Mouse (Mus musculus) liver, embryonic 12.5 days (tissue): ENCODE results near the gene Glis3. TPM values are rescaled to one million over a fixed set of nuclear protein-coding genes. Genes with fewer than 3 reads are reported as not detected.

ENCODE experiments used
- ATAC-seq: fragments of 200-750 bp; cut with Nextera tagmentation; 2 replicates; pipeline ENCODE4 v1.8.0; 2017; ENCODE audit warnings: moderate number of reproducible peaks, mild to moderate bottlenecking, moderate library complexity
- H3K27ac ChIP-seq: fragments of 300-500 bp; sonication (generic); 2 replicates; pipeline ENCODE4 v1.5.1; 2016; ENCODE audit warnings: mild to moderate bottlenecking
- H3K27me3 ChIP-seq: fragments of 300-500 bp; sonication (generic); replicated peaks from 2 replicates; pipeline ENCODE4 v1.6.1; 2016; ENCODE audit warnings: mild to moderate bottlenecking, moderate library complexity
- H3K36me3 ChIP-seq: fragments of 300-500 bp; sonication (generic); 2 replicates; pipeline ENCODE4 v1.6.1; 2016; ENCODE audit warnings: mild to moderate bottlenecking, moderate library complexity
- H3K4me1 ChIP-seq: fragments of 300-500 bp; sonication (generic); 2 replicates; pipeline ENCODE4 v1.6.1; 2016
- H3K4me2 ChIP-seq: fragments of 300-500 bp; sonication (generic); 2 replicates; pipeline ENCODE4 v1.6.1; 2016; ENCODE audit warnings: mild to moderate bottlenecking, moderate library complexity
- H3K4me3 ChIP-seq: fragments of 300-500 bp; sonication (generic); 2 replicates; pipeline ENCODE4 v1.5.1; 2016; ENCODE audit warnings: mild to moderate bottlenecking, moderate library complexity
- H3K9ac ChIP-seq: fragments of 300-500 bp; sonication (generic); 2 replicates; pipeline ENCODE4 v1.6.1; 2016; ENCODE audit warnings: mild to moderate bottlenecking, moderate library complexity
- H3K9me3 ChIP-seq: fragments of 300-500 bp; sonication (generic); replicated peaks from 2 replicates; pipeline ENCODE4 v1.6.1; 2016; ENCODE audit warnings: mild to moderate bottlenecking, moderate library complexity
- WGBS: fragments of 180-500 bp; shearing (Covaris S2); methylation state at CpG from one replicate; pipeline ENCODE4 v1.1.7; 2016; ENCODE audit not compliant: insufficient replicate concordance; 5-methylcytosine and 5-hydroxymethylcytosine counted together
- polyA plus RNA-seq: library from polyadenylated mRNA; unstranded; fragments of >200 nt; fragmentation: Nextera tagmentation; extraction: Ambion mirVana; gene quantifications from 2 replicates; pipeline ENCODE4 v1.2.1, GENCODE M21; 2016

The Glis3 gene
- polyA plus RNA-seq, 1 experiment from 2014 or later: 0.44 TPM

GRCm38 (mm10) chr19:28555181-28555929, 124.5 kb downstream of the Glis3 start:
- Histone ChIP-seq H3K27ac (no peak overlapping the region), H3K9ac (no peak overlapping the region), H3K4me1 (no peaks in the 10 kb centered on the region), H3K27me3 (no peaks in the 10 kb centered on the region), H3K9me3 (no peaks in the 10 kb centered on the region), H3K36me3 (no peaks in the 10 kb centered on the region), H3K4me3 (no peak overlapping the region), H3K4me2 (no peak overlapping the region)
- 61% methylated on average over 6 of the region's 6 CpGs for WGBS
- no peak for ATAC-seq

DNA sequence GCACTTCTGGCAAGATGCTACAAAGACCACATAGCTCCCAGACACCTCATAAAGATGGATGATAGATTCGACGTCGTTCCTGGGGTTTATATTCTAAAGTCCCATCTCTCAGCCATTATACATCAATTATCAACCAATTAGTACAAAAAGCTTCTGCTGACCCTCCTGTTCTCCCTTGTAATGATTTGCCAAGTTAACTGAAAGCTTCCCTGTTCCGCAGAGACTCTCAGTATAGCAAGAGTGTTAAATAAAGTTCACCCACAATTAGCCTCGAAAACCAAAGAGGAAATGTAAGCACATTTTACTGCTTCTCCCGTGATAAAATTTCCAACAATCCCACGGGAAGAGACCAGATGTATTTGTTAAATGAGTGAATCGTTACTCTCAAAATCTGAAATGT, 129.3 kb downstream of the Glis3 start:
- no peak for ATAC-seq
- Histone ChIP-seq H3K27me3 (no peaks in the 10 kb centered on the region), H3K4me3 (no peak overlapping the region), H3K9me3 (no peaks in the 10 kb centered on the region), H3K9ac (no peak overlapping the region), H3K4me2 (no peak overlapping the region), H3K27ac (no peak overlapping the region), H3K36me3 (no peaks in the 10 kb centered on the region), H3K4me1 (no peaks in the 10 kb centered on the region)
- 64% methylated on average over 8 of the region's 8 CpGs for WGBS

DNA sequence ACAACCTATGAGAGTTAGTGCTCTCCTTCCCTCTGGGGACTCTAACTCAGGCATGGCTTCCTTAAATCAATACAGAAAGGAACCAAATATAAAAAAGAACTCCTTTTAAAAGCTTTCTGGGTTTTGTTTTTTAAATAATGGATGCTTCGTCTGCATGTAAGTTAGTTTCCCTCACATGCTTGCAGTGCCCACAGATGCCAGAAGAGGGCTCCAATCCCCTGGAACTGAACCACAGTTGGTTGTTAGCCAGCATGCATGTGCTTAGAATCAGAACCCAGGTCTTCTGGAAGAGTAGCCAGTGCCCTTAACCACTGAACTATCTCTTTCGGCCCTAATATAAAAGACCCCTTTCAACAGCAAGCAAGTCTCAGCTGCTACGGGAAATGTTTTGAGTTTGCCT, 132.9 kb downstream of the Glis3 start:
- no peaks in the 10 kb centered on the region for H3K36me3 ChIP-seq
- H3K9ac ChIP-seq: no peak overlapping the region
- WGBS: 75% methylated on average over 3 of the region's 3 CpGs
- no peak for ATAC-seq
- H3K4me1 ChIP-seq: no peaks in the 10 kb centered on the region
- no peaks in the 10 kb centered on the region for H3K9me3 ChIP-seq
- H3K27ac ChIP-seq: no peak overlapping the region
- no peak overlapping the region for H3K4me3 ChIP-seq
- H3K27me3 ChIP-seq: no peaks in the 10 kb centered on the region
- H3K4me2 ChIP-seq: no peak overlapping the region

GRCm38 (mm10) chr19:28545493-28545892, 134.4 kb downstream of the Glis3 start:
- Histone ChIP-seq H3K27ac (no peak overlapping the region), H3K4me3 (no peak overlapping the region), H3K4me1 (no peaks in the 10 kb centered on the region), H3K4me2 (no peak overlapping the region), H3K9me3 (no peaks in the 10 kb centered on the region), H3K9ac (no peak overlapping the region), H3K27me3 (no peaks in the 10 kb centered on the region), H3K36me3 (no peaks in the 10 kb centered on the region)
- ATAC-seq: no peak
- 41% methylated on average over 1 of the region's 1 CpGs for WGBS

GRCm38 (mm10) chr19:28538813-28539212, 141.1 kb downstream of the Glis3 start:
- no peak overlapping the region for H3K9ac ChIP-seq
- H3K4me1 ChIP-seq: no peaks in the 10 kb centered on the region
- H3K4me2 ChIP-seq: no peak overlapping the region
- no peak overlapping the region for H3K4me3 ChIP-seq
- WGBS: 51% methylated on average over 9 of the region's 9 CpGs
- no peak for ATAC-seq
- no peaks in the 10 kb centered on the region for H3K27me3 ChIP-seq
- H3K27ac ChIP-seq: no peak overlapping the region
- no peaks in the 10 kb centered on the region for H3K36me3 ChIP-seq
- H3K9me3 ChIP-seq: no peaks in the 10 kb centered on the region

- WGBS: 79% methylated on average over 12 of the region's 12 CpGs
These were observed 144.9 kb downstream of the Glis3 start for GRCm38 (mm10) chr19:28534964-28535363.

DNA sequence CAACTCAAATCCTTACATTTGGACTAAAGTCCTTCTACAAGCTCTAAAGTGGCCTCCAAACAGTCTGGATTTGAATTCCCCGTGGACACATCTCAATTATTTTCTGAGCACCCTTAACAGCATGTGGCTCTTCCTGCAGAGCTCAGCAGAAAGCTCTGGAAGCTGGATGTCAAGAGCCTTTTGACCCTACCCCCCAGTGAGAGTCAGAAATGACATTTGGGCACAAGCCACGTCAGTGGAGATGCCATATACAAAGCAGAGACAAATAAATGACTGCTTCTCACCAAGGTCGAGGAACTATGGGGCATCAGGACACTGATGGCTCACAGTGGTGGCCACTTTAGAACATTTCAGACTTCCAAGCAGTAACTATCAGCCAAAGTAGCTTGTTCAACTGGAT, 146.3 kb downstream of the Glis3 start:
- no peak overlapping the region for H3K4me3 ChIP-seq
- no peak overlapping the region for H3K27ac ChIP-seq
- H3K36me3 ChIP-seq: no peaks in the 10 kb centered on the region
- H3K9ac ChIP-seq: no peak overlapping the region
- no peak for ATAC-seq
- no peaks in the 10 kb centered on the region for H3K9me3 ChIP-seq
- no peaks in the 10 kb centered on the region for H3K4me1 ChIP-seq
- no peak overlapping the region for H3K4me2 ChIP-seq
- WGBS: 52% methylated on average over 3 of the region's 3 CpGs
- no peaks in the 10 kb centered on the region for H3K27me3 ChIP-seq

More at GRCm38 (mm10) chr19:28534964-28535363, 144.9 kb downstream of the Glis3 start:
- Histone ChIP-seq H3K27ac (no peak overlapping the region), H3K27me3 (no peaks in the 10 kb centered on the region), H3K4me3 (no peak overlapping the region), H3K36me3 (no peaks in the 10 kb centered on the region), H3K4me1 (no peaks in the 10 kb centered on the region), H3K4me2 (no peak overlapping the region), H3K9ac (no peak overlapping the region), H3K9me3 (no peaks in the 10 kb centered on the region)
- no peak for ATAC-seq

DNA sequence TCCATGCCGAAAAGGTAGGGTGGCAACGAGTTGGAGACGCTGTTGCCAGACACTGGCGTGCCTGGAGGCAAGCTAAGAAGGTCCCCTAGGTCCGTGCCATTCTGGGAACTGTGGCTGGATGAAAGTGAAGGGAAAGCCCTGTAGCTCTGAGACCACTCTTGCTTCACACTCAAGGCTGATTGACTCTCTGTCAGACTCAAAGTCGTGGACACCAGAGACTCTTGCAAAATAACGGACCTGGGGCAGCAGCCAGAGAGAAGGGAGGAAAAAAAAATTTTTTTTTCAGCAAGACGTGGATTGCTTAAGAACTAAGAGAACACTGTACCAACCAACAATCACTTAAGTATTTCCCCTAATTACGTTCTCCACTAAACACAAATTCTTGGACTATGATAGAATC, 148.1 kb downstream of the Glis3 start:
- ATAC-seq: no peak
- Histone ChIP-seq H3K9me3 (no peaks in the 10 kb centered on the region), H3K4me1 (no peaks in the 10 kb centered on the region), H3K27me3 (no peaks in the 10 kb centered on the region), H3K4me3 (no peak overlapping the region), H3K27ac (no peak overlapping the region), H3K9ac (no peak overlapping the region), H3K36me3 (no peaks in the 10 kb centered on the region), H3K4me2 (no peak overlapping the region)
- WGBS: 71% methylated on average over 9 of the region's 9 CpGs

DNA sequence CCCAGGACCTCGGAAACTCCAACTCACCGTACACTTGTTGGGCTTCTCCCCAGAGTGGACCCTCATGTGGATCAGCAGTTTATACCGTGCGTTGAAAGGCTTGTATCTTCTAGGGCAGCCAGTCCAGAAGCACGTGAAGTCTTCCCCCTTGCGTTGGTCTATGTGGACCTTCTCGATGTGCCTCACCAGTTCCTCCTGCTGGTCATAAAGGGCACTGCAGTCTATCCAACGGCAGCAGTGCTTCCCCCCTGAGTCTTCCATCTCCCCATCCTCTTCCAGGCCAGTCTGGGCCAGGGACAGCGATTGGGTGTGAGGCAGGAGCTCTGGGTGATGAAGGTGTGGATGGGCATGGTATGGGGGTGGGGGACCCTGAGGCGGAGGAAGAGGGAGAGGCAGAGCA, 149.0 kb downstream of the Glis3 start:
- Histone ChIP-seq H3K9me3 (no peaks in the 10 kb centered on the region), H3K9ac (no peak overlapping the region), H3K4me2 (no peak overlapping the region), H3K4me1 (no peaks in the 10 kb centered on the region), H3K27ac (no peak overlapping the region), H3K27me3 (no peaks in the 10 kb centered on the region), H3K36me3 (no peaks in the 10 kb centered on the region), H3K4me3 (no peak overlapping the region)
- 37% methylated on average over 10 of the region's 10 CpGs for WGBS
- no peak for ATAC-seq

- Histone ChIP-seq H3K4me1 (no peaks in the 10 kb centered on the region), H3K4me2 (no peak overlapping the region), H3K9ac (no peak overlapping the region), H3K4me3 (no peak overlapping the region), H3K9me3 (no peaks in the 10 kb centered on the region), H3K27me3 (no peaks in the 10 kb centered on the region), H3K36me3 (no peaks in the 10 kb centered on the region), H3K27ac (no peak overlapping the region)
- no peak for ATAC-seq
- 84% methylated on average over 13 of the region's 13 CpGs for WGBS
These were observed 150.9 kb downstream of the Glis3 start for GRCm38 (mm10) chr19:28529006-28529405.

DNA sequence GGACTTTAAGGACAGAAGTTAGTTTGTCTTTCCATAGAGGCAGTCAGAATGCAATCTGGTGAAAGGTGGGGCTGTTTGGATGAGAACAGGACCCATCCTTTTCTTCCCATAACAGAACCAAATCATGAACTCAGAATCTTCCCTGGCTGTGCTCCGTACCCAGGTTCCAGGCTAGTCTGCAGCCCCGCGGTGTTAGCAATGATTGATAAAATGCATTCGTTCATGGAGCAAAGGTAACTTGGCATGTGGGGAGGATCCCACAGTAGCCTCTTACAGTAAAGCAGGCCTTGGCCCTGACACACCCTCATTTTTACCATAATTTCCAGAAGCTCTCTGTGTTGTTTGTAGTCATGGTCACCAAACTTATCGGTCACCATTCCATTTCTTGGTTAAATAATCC, 152.4 kb downstream of the Glis3 start:
- no peak for ATAC-seq
- Histone ChIP-seq H3K36me3 (no peaks in the 10 kb centered on the region), H3K27ac (no peak overlapping the region), H3K9ac (no peak overlapping the region), H3K4me1 (no peaks in the 10 kb centered on the region), H3K27me3 (no peaks in the 10 kb centered on the region), H3K9me3 (no peaks in the 10 kb centered on the region), H3K4me2 (no peak overlapping the region), H3K4me3 (no peak overlapping the region)
- WGBS: 80% methylated on average over 5 of the region's 5 CpGs

- H3K9me3 ChIP-seq: no peaks in the 10 kb centered on the region
These were observed 154.5 kb downstream of the Glis3 start for GRCm38 (mm10) chr19:28525331-28525730.

DNA sequence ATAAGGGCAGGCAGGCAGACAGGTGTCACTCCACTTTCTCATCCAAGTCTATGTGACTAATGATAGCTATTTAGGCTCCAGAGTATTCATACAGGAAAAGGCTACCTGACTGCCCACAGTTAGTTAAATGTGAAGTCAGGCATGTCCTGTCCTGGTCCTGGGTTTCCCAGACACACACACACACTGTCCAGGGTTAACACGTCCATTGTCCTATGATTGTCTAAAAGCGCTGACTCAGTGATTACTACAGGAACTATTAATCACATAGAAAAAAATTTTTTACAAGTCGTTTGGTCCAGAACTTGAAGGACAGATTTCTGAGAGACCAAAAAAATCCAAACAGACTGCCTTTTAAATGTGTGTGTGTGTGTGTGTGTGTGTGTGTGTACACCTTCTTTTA, 157.6 kb downstream of the Glis3 start:
- H3K4me1 ChIP-seq: 0 out of 2 replicates have a peak, but pooled peaks cover 8% of the 10 kb centered on the region
- no peak for ATAC-seq
- no peaks in the 10 kb centered on the region for H3K9me3 ChIP-seq
- no peaks in the 10 kb centered on the region for H3K27me3 ChIP-seq
- no peak overlapping the region for H3K4me3 ChIP-seq
- no peaks in the 10 kb centered on the region for H3K36me3 ChIP-seq
- H3K27ac ChIP-seq: no peak overlapping the region
- no peak overlapping the region for H3K4me2 ChIP-seq
- H3K9ac ChIP-seq: no peak overlapping the region
- 61% methylated on average over 3 of the region's 3 CpGs for WGBS

More at GRCm38 (mm10) chr19:28525331-28525730, 154.5 kb downstream of the Glis3 start:
- H3K9ac ChIP-seq: no peak overlapping the region
- H3K4me3 ChIP-seq: no peak overlapping the region
- no peaks in the 10 kb centered on the region for H3K27me3 ChIP-seq
- WGBS: 82% methylated on average over 3 of the region's 3 CpGs
- H3K27ac ChIP-seq: no peak overlapping the region
- no peak overlapping the region for H3K4me2 ChIP-seq
- 0 out of 2 replicates have a peak, but pooled peaks cover 7% of the 10 kb centered on the region for H3K4me1 ChIP-seq
- no peak for ATAC-seq
- H3K36me3 ChIP-seq: no peaks in the 10 kb centered on the region
